Mouse (Mus musculus) embryonic facial prominence, embryonic 14.5 days (tissue): ENCODE data around the gene Slc22a8. TPM values are rescaled to one million over a fixed set of nuclear protein-coding genes. Genes with fewer than 3 reads are reported as not detected.

Experiments used
- ATAC-seq: fragments of 200-750 bp; cut with Nextera tagmentation; 2 replicates; pipeline ENCODE4 v1.8.0; 2017; ENCODE audit warnings: low read depth, moderate number of reproducible peaks, moderate TSS enrichment
- DNase-seq: peaks from one replicate; pipeline ENCODE4 v3.0.0-alpha.2; 2015; ENCODE audit warnings: low spot score
- H3K27ac ChIP-seq: fragments of 300-500 bp; sonication (generic); replicated peaks from 2 replicates; pipeline ENCODE4 v1.5.1; 2014; ENCODE audit warnings: low read depth, mild to moderate bottlenecking, low read length, moderate library complexity
- H3K27me3 ChIP-seq: fragments of 300-500 bp; sonication (generic); replicated peaks from 2 replicates; pipeline ENCODE4 v1.6.1; 2014; ENCODE audit warnings: low read length; ENCODE audit not compliant: control insufficient read depth, insufficient read depth
- H3K36me3 ChIP-seq: fragments of 300-500 bp; sonication (generic); 2 replicates; pipeline ENCODE4 v1.6.1; 2014; ENCODE audit warnings: low read length, mixed read lengths; ENCODE audit not compliant: control insufficient read depth, insufficient read depth
- H3K4me1 ChIP-seq: fragments of 300-500 bp; sonication (generic); 2 replicates; pipeline ENCODE4 v1.6.1; 2014; ENCODE audit warnings: antibody characterized with exemption, low read length; ENCODE audit not compliant: control insufficient read depth, insufficient read depth
- H3K4me2 ChIP-seq: fragments of 300-500 bp; sonication (generic); 2 replicates; pipeline ENCODE4 v1.6.1; 2014; ENCODE audit warnings: low read depth, mild to moderate bottlenecking, low read length, moderate library complexity, mixed read lengths
- H3K4me3 ChIP-seq: fragments of 300-500 bp; sonication (generic); 2 replicates; pipeline ENCODE4 v1.5.1; 2014; ENCODE audit warnings: low read depth, mild to moderate bottlenecking, low read length
- H3K9ac ChIP-seq: fragments of 300-500 bp; sonication (generic); 2 replicates; pipeline ENCODE4 v1.6.1; 2014; ENCODE audit warnings: low read depth, mild to moderate bottlenecking, low read length, moderate library complexity, mixed read lengths
- H3K9me3 ChIP-seq: fragments of 300-500 bp; sonication (generic); 2 replicates; pipeline ENCODE4 v1.6.1; 2016; ENCODE audit warnings: low read length; ENCODE audit not compliant: control insufficient read depth
- WGBS: fragments of 180-500 bp; shearing (Covaris S2); extraction: QIAGEN DNeasy Blood & Tissue Kit; methylation state at CpG from one replicate; pipeline ENCODE4 v1.1.7; 2014; 5-methylcytosine and 5-hydroxymethylcytosine counted together
- polyA plus RNA-seq: library from polyadenylated mRNA; unstranded; fragments of >200 nt; fragmentation: Nextera tagmentation; extraction: Ambion mirVana; gene quantifications from 2 replicates; pipeline ENCODE4 v1.2.1, GENCODE M21; 2014

The Slc22a8 gene
- polyA plus RNA-seq, 1 experiment from 2014 or later, result 1.3 TPM

DNA sequence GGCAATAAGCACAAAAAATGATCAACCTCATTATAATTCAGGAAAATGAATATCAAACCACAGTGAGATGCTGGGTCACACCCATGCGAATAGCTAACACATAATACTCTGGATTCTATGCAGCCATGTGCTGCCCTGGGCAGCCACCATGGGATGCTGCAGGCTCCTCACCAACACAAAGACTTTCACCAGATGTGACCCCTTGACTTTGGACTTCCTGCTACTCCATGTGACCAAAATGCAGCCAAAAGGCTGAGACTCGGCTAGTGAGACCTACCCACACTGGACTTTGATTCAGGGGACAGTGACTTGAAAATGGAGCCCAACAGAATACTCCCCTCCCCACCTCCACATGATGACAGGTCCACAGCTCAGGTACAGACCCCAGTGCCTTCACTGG is 39.2 kb downstream of the Slc22a8 start:
- Histone ChIP-seq H3K36me3 (no peaks in the 10 kb centered on the region), H3K27ac (no peak overlapping the region), H3K4me2 (no peak overlapping the region), H3K4me3 (no peak overlapping the region), H3K4me1 (no peaks in the 10 kb centered on the region), H3K9me3 (no peaks in the 10 kb centered on the region), H3K9ac (no peak overlapping the region), H3K27me3 (no peaks in the 10 kb centered on the region)
- 43% methylated on average over 2 of the region's 2 CpGs for WGBS
- ATAC-seq (no peak), DNase-seq (no peak)

DNA sequence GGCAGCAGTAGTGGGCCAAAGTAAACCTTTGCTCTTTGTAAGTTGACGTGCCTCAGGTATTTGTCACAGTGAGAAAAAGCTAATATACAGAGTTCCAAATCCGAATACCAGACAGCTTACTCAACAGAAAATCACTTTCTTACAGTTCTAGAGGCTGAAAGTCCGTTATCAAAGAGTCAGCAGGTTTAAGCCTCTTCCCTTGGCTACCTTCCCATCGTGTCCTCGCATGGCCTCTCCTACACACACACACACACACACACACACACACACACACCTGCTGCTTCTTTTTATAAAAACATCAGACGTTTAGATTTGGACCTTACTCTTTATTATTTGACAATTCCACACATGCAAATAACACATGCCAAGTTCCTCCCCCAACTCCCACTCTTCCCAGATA is 39.8 kb downstream of the Slc22a8 start:
- no peak for DNase-seq
- Histone ChIP-seq H3K4me2 (no peak overlapping the region), H3K27ac (no peak overlapping the region), H3K36me3 (no peaks in the 10 kb centered on the region), H3K27me3 (no peaks in the 10 kb centered on the region), H3K9ac (no peak overlapping the region), H3K9me3 (no peaks in the 10 kb centered on the region), H3K4me3 (no peak overlapping the region), H3K4me1 (no peaks in the 10 kb centered on the region)
- 74% methylated on average over 6 of the region's 6 CpGs for WGBS
- ATAC-seq, result no peak

- Histone ChIP-seq H3K4me1 (no peaks in the 10 kb centered on the region), H3K36me3 (no peaks in the 10 kb centered on the region), H3K9ac (no peak overlapping the region), H3K27me3 (no peaks in the 10 kb centered on the region), H3K9me3 (no peaks in the 10 kb centered on the region), H3K27ac (no peak overlapping the region), H3K4me3 (no peak overlapping the region), H3K4me2 (no peak overlapping the region)
- DNase-seq (no peak), ATAC-seq (no peak)
- 80% methylated on average over 1 of the region's 1 CpGs for WGBS
Measured at GRCm38 (mm10) chr19:8632029-8632428, 41.0 kb downstream of the Slc22a8 start.

DNA sequence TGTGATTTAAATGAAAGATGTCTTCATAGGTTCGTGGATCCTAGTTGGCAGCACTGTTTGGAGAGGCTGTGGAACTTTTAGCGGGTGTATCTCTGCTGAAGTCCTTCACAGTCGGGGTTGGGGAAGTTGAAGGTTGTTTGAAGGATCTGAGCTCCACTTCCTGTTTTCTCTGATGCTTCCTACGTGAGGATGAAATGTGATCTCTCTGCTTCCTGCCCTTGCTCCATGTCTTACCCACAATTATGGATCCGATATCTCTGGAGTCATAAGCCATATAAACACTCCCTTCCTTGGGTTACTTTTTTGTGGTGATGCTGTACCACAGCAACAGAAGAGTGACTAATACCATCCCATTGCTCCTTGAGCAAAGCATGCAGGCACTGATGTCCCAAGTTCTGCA is 51.0 kb downstream of the Slc22a8 start:
- ATAC-seq (no peak), DNase-seq (no peak)
- Histone ChIP-seq H3K9ac (no peak overlapping the region), H3K27me3 (no peaks in the 10 kb centered on the region), H3K36me3 (no peaks in the 10 kb centered on the region), H3K9me3 (no peaks in the 10 kb centered on the region), H3K4me2 (no peak overlapping the region), H3K27ac (no peak overlapping the region), H3K4me1 (peaks cover 6% of the 10 kb centered on the region; the same call in 1 of the 2 replicates), H3K4me3 (no peak overlapping the region)
- WGBS, result 33% methylated on average over 5 of the region's 5 CpGs

GRCm38 (mm10) chr19:8646393-8646792 is 55.3 kb downstream of the Slc22a8 start:
- Histone ChIP-seq H3K27me3 (no peaks in the 10 kb centered on the region), H3K4me3 (no peak overlapping the region), H3K4me2 (no peak overlapping the region), H3K9me3 (no peaks in the 10 kb centered on the region), H3K36me3 (no peaks in the 10 kb centered on the region), H3K27ac (no peak overlapping the region), H3K4me1 (peaks cover 6% of the 10 kb centered on the region; the same call in 1 of the 2 replicates), H3K9ac (no peak overlapping the region)
- WGBS, result 64% methylated on average over 2 of the region's 2 CpGs
- ATAC-seq (no peak), DNase-seq (no peak)

GRCm38 (mm10) chr19:8655833-8656232 is 64.8 kb downstream of the Slc22a8 start:
- Histone ChIP-seq H3K27ac (no peak overlapping the region), H3K9ac (no peak overlapping the region), H3K4me1 (0 out of 2 replicates have a peak, but pooled peaks cover 4% of the 10 kb centered on the region), H3K36me3 (no peaks in the 10 kb centered on the region), H3K27me3 (no peaks in the 10 kb centered on the region), H3K4me3 (no peak overlapping the region), H3K9me3 (no peaks in the 10 kb centered on the region), H3K4me2 (no peak overlapping the region)
- ATAC-seq, result no peak
- no peak for DNase-seq

GRCm38 (mm10) chr19:8656341-8656740 is 65.3 kb downstream of the Slc22a8 start:
- no peaks in the 10 kb centered on the region for H3K9me3 ChIP-seq
- no peaks in the 10 kb centered on the region for H3K36me3 ChIP-seq
- H3K4me2 ChIP-seq, result no peak overlapping the region
- H3K4me3 ChIP-seq, result no peak overlapping the region
- 0 out of 2 replicates have a peak, but pooled peaks cover 4% of the 10 kb centered on the region for H3K4me1 ChIP-seq
- WGBS, result 76% methylated on average over 4 of the region's 4 CpGs
- no peak overlapping the region for H3K9ac ChIP-seq
- H3K27ac ChIP-seq, result no peak overlapping the region
- no peaks in the 10 kb centered on the region for H3K27me3 ChIP-seq
- no peak for ATAC-seq
- DNase-seq, result no peak

Other genes with a start within 250 kb of the Slc22a8 start
- not detected in 2 replicates for gene Slc22a30, start 186.1 kb upstream of the Slc22a8 start, polyA plus RNA-seq
- gene Slc22a6, start 26.8 kb downstream of the Slc22a8 start, polyA plus RNA-seq, result 0.67 and 1.1 TPM in 2 replicates
- 0.35 and 0.45 TPM in 2 replicates for gene Chrm1, start 72.5 kb downstream of the Slc22a8 start, polyA plus RNA-seq
- 100 and 107 TPM in 2 replicates for gene Slc3a2, start 132.1 kb downstream of the Slc22a8 start, polyA plus RNA-seq
- 76.6 and 80.1 TPM in 2 replicates for gene Wdr74, start 144.6 kb downstream of the Slc22a8 start, polyA plus RNA-seq
- 0.85 and 1.9 TPM in 2 replicates for gene 1700092M07Rik, start 149.5 kb downstream of the Slc22a8 start, polyA plus RNA-seq
- gene Stx5a, start 150.2 kb downstream of the Slc22a8 start, polyA plus RNA-seq, result 140 and 142 TPM in 2 replicates
- 152 and 171 TPM in 2 replicates for gene Nxf1, start 165.8 kb downstream of the Slc22a8 start, polyA plus RNA-seq
- 173 and 194 TPM in 2 replicates for gene Tmem223, start 179.7 kb downstream of the Slc22a8 start, polyA plus RNA-seq
- 74.9 and 90.3 TPM in 2 replicates for gene Tmem179b, start 183.2 kb downstream of the Slc22a8 start, polyA plus RNA-seq
- gene Taf6l, start 195.2 kb downstream of the Slc22a8 start, polyA plus RNA-seq, result 16.5 and 18.1 TPM in 2 replicates
- 151 and 157 TPM in 2 replicates for gene Polr2g, start 207.3 kb downstream of the Slc22a8 start, polyA plus RNA-seq
- gene Zbtb3, start 211.3 kb downstream of the Slc22a8 start, polyA plus RNA-seq, result 5.2 and 5.5 TPM in 2 replicates
- 38.4 and 40.8 TPM in 2 replicates for gene Ttc9c, start 228.1 kb downstream of the Slc22a8 start, polyA plus RNA-seq
- 7.8 and 9.2 TPM in 2 replicates for gene Hnrnpul2, start 228.8 kb downstream of the Slc22a8 start, polyA plus RNA-seq
- not detected in 2 replicates for gene AC129217.1, start 238.5 kb downstream of the Slc22a8 start, polyA plus RNA-seq
- 44.9 and 47.3 TPM in 2 replicates for gene Bscl2, start 246.2 kb downstream of the Slc22a8 start, polyA plus RNA-seq
- gene Gng3, start 247.9 kb downstream of the Slc22a8 start, polyA plus RNA-seq, result 22.2 and 24.6 TPM in 2 replicates